Mouse (Mus musculus) urinary bladder, postnatal 36 days (tissue): ENCODE results near the gene Ckap2.
A peak's percentile ranks its signal among the peaks of the same experiment; 100 is the strongest.

Source experiments
- DNase-seq, 2 experiments: peaks; one replicate each; pipeline ENCODE4 v3.0.0; 2022; ENCODE audit warnings: low spot score in 2 of 2, mixed read lengths in 1 of 2

Gene Ckap2

DNA sequence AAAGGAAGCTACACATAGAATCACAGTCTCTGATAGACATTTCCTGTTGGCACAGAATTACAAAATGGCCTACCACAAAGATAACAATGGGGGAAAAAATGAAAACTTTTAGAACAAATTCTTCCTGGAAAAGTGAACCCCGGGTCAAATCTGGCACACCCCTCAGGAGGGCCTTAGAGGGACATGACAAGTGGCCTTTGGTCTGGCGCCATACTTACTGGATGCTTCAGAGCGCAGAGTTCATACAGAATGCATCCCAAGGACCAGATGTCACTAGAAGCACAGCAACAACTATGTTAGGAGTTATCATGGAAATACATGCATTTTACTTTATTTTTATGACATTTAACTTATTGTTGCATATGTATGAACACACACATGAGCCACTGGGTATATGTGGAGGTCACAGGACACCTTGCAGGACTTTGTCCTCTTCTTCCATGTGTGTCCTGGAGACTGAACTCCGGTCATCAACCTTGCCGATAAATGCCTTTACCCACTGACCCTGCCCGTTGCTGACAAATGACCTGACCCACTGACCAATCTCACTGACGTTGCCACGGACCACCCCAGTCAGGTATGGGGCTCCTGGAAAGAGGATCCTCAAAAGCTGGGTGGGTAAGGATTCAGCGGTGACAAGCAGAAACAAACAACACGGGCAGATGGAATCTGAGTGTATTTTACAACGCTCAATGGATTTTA is 35.8 kb downstream of the Ckap2 start:
- no peak for DNase-seq

DNA sequence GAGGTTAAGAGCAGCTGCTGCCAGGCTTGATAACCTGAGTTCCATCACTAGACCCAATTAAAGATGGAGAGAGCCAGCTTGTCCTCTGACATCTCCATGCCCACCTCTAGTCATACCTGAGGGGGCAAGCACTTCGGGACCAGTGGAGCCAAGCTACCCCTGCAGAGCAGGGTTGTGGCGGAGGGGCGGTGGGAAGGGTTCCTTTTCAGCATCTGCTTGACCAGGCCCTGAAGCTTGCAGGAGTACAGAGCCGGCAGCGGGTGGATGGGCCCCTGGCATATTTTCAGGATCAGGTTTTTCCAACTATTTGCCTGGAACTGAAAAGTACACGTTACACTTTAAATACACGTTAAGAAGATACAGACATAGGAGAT is 37.3 kb downstream of the Ckap2 start:
- no peak for DNase-seq

DNA sequence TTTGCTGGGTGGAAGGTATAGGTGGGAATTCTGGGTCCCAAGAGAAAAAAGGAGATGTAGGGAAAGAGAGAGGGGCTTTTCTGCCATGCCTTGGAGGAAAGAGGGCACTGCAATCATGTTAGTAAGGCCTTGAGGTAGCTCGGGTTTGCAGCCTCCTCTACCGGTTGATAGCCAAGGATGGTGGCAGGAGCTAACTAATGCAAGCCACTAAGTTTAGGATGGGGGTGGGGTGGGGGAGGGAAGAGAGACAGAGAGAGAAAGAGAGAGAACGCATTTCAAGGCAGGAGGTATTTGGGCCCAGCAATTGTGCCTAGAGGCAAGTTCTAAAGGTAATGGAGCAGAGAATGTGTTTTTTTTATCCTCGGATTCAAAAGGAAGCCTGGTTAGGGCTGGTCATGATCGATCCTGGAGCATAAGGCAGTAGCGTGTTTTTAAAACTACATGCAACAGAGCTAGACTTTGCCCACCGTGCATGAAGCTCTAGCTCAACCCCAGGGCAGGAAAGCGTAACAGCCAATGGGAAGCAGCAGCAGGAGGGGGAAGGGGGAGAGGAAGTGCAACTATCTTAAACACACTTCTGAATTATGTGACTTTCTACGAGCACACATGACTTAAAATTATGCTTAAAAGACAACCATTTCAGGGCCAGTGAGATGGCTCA is 37.8 kb downstream of the Ckap2 start:
- no peak for DNase-seq

DNA sequence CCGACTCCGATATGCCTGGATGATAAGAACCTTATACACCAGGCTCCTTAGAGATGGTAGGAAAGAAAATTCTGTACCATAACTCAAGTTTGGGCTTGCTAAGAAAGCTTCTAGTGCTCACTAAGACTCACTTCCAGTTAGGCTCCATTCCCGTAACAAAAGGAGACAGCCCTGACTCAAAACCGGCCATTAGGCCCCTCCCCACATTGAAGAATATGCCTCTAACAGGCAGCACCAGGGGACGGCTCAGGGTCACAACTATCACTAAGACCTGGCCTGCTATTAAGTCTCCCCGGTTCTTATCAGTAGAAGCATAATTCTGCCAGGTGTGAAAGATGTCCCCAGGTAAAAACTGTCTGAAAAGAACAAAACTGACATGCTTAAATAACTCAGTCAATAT is 39.8 kb downstream of the Ckap2 start:
- no peak for DNase-seq

DNA sequence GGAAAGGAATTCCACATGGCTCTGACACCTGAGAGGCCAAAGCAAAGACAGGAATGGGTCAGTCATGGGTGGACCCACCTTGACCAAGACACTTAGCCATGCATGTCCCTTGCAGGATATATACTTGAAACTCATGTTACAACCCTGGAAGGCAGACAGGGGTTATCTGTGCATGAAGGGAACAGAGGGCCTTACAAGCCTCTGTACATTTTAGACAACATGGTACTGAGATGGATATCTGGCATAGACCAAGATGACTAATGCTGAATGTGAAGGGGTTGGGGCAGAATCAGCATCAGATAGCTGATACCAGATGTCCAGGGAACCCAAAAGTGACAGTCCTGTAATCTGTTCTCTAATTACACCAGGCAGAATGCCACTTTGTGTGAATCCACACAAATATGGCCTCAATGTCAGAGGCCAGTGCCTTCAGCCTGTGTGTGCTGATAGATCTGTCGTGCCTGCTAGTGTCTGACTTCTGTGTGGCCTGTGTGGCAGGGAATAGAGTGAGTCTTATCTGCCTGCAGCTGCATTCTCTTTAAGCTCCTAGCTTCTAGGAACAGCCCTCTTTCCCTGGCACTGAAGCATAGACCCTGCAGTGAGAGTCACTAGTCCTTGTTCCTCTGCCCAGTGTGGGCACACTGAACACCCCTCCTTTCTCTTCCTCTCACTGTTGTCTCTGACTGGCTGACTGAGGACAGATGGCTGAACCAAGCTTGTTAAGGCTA is 41.7 kb downstream of the Ckap2 start:
- DNase-seq: no peak

DNA sequence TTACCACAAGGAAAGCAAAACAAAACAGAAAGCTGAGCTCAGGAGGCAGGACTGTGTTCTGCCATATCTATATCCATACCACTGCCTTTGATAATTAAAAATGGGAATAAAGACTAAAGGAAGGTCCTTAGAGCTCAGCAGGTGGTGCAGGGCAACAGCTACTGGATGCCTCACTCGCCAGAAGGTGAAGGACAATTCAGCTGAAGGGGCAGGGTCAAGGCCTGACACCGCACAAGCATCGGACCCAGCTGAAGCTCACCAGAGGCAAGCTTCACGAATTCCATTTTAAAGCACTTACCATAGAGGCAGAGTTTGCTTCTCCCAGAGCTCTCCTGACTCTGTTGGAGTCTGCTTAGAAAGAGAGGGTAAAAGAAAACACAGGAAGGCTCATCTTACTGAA is 43.0 kb downstream of the Ckap2 start:
- no peak for DNase-seq

DNA sequence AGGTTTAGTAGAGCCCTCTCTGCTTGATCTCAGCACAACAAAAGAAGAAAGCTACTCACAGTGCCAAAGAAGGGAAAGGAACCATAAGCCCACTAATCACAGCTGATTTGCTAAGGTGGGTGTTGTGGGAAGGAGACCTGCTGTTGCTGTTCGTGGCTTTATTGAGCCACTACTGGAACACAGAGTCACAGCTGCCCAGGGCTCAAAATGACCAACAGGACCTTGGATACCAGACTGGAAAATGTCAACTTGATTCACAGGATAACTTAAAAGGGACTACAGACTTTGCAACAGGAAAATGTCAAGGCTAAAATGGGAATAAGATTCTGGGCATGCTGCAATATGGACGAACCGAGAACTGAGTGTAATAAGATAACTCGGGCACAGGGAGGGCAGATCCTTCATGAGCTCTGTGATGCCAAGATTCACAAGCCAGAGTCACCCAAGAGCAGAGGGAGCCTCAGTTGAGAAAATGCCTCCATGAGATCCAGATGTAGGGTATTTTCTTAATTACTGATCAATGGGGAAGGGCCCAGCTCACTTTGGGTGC is 43.7 kb downstream of the Ckap2 start:
- DNase-seq: no peak

DNA sequence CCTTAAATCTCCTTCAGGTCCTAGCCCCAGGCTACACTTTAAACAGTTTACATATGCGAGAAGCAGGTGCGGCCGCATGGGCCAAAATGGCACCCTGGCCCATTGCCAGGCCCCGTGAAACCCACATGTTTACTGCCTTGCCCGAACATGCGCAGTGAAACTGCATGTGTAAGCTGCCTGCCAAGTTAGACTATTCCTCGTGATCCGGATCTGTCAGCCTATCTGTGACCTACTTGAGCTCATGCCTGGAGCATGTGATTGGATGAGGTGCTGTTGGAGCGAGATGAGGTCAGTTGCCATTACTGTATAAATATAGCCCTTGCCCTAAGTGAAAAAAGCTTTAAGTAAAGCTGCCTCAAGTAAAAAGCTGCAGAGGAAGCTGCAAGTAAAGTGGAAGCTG is 49.2 kb downstream of the Ckap2 start:
- DNase-seq: peak; percentile 12 to 37

DNA sequence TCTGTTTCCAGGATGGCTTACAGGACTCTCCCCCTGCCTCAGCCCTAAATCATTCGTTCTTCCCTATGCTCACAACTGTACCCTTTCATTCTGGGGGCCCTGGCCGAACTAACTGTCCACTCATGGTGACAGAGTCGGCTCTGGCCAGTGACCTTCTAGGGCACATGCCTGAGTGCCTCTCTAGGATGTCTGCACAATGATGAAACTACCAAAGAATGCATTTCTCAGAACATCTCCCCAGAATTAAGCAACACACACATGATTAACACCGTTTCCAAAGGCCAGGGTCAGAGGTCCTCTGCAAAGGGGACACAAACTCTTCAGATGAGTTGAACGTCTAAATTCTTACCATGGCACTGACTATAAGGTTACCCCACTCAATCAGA is 50.9 kb downstream of the Ckap2 start:
- DNase-seq: no peak

DNA sequence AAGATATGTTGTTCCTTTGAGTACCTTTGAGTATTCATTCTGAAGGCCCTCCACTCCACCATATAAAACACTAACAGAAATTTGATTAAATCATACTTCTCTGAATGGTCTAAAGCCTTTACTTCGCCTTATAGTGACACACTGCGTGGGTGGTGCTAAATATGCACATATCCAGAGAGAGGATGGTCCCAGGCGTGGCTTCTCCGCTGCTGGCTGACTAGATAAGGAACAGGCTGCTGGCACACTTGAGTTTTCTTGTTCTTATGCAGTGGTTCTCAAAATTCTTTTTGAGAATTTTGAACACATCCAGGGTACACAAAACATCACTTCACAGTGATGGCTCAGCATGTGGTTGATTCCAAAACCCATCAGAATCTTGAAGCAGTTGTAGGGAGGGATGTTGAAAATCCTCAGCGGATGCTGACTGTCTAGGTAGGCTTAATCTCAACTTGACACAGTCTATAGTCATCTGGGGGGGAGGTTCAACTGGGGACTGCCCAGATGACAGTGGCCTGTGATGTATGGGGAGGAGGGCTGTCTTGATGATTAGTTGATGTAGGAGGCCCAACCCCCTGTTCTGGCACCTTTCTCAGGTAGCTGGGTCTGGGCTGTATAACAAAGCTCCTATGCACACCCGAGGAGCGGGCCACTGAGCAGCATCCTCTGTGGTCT is 51.4 kb downstream of the Ckap2 start:
- no peak for DNase-seq

DNA sequence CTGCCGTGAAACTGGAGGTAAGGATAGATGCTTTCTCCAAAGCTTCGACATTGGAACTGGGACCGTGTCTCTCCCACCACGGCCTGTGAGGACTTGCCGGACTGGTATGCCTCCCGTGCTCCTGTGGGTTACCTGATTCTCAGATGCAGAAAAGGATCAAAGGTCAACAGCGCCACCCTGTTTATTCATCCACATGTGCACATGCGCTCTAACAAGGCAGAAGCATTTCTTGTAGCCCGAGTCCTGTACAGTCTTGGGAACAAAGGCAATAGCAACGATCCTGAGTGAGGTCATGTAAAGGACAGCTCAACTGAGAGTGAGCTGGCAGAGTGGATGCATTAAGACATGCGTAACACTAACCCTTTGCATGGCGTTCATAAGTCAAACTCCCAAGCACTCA is 53.6 kb downstream of the Ckap2 start:
- peak in 1 of 2 experiments; percentile 29 for DNase-seq

DNA sequence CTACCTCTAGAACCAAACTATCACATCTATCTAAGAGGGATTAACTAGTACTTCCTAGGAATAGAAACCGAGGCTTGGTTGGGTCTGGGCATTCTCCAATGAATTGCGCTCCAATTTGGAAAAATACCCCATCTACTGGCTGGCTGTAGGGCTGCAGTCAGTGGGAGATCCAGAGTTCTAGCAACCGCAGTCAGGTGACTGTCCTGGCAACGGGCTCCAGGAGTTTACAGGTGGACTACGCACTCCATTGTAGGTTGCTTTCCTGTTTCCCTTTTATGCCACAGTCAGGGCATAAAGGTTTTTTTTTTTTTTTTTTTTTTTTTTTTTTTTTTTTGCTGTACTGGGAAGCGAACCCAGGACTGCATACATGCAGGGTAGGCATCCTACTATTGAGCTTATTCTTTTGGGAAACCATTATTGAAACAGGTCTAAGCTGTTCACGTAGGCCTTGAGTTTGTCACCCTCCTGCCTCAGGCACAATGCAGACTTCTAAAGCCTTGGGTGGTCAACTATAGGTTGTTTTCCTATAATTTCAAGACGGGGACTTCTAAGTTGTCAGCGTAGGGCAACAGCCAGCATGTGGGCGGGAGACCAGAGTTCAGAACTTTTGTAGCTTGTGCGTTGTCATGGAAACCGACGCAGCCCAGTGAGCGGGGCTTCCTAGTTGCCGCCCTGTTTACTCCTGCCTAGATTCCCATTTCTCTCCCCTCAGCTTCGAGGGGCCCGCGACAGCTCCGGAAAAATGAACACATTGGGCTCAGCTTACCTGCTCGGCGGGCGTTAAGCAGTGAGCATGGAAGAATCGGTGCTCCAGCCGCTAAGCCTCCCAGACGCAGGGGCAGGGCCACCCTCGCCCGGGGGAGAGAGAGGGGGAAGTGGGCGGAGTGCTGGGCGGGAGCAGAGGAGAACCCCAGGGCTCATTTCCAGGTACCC is 61.1 kb downstream of the Ckap2 start, which contains the start of gene Nek5:
Gene Nek5, minus strand, starts transcription at position 834 of the 933 bp plus-strand sequence.
- peak in 1 of 2 experiments; percentile 31 for DNase-seq
